Mouse (Mus musculus) midbrain, postnatal 0 days (tissue): ENCODE data around the gene Srrm3. TPM values are rescaled to one million over a fixed set of nuclear protein-coding genes. Genes with fewer than 3 reads are reported as not detected.

Experiments
- ATAC-seq: fragments of 200-750 bp; cut with Nextera tagmentation; 2 replicates; pipeline ENCODE4 v1.8.0; 2017; ENCODE audit warnings: moderate number of reproducible peaks, mild to moderate bottlenecking, moderate TSS enrichment, moderate library complexity; ENCODE audit not compliant: low FRiP score
- DNase-seq: peaks from one replicate; pipeline ENCODE4 v3.0.0-alpha.2; 2015; ENCODE audit warnings: low spot score
- H3K27ac ChIP-seq: fragments of 300-500 bp; sonication (generic); 2 replicates; pipeline ENCODE4 v1.5.1; 2014; ENCODE audit warnings: low read depth, mild to moderate bottlenecking, low read length, mixed read lengths
- H3K27me3 ChIP-seq: fragments of 300-500 bp; sonication (generic); 2 replicates; pipeline ENCODE4 v1.6.1; 2014; ENCODE audit warnings: low read length, control low read depth, mixed read lengths; ENCODE audit not compliant: insufficient read depth
- H3K36me3 ChIP-seq: fragments of 300-500 bp; sonication (generic); 2 replicates; pipeline ENCODE4 v1.6.1; 2014; ENCODE audit warnings: low read length, control low read depth, mixed read lengths; ENCODE audit not compliant: insufficient read depth
- H3K4me1 ChIP-seq: fragments of 300-500 bp; sonication (generic); 2 replicates; pipeline ENCODE4 v1.6.1; 2014; ENCODE audit warnings: mild to moderate bottlenecking, control low read depth, antibody characterized with exemption, low read length, mixed read lengths; ENCODE audit not compliant: insufficient read depth
- H3K4me2 ChIP-seq: fragments of 300-500 bp; sonication (generic); 2 replicates; pipeline ENCODE4 v1.6.1; 2014; ENCODE audit warnings: low read depth, mild to moderate bottlenecking, low read length, mixed read lengths; ENCODE audit not compliant: poor library complexity, severe bottlenecking
- H3K4me3 ChIP-seq: fragments of 300-500 bp; sonication (generic); 2 replicates; pipeline ENCODE4 v1.5.1; 2014; ENCODE audit warnings: low read depth, mild to moderate bottlenecking, low read length, moderate library complexity
- H3K9ac ChIP-seq: fragments of 300-500 bp; sonication (generic); replicated peaks from 2 replicates; pipeline ENCODE4 v1.6.1; 2014; ENCODE audit warnings: mild to moderate bottlenecking, low read length, moderate library complexity, mixed read lengths; ENCODE audit not compliant: poor library complexity, severe bottlenecking
- H3K9me3 ChIP-seq: fragments of 300-500 bp; sonication (generic); 2 replicates; pipeline ENCODE4 v1.6.1; 2016; ENCODE audit warnings: low read length, control low read depth
- CTCF ChIP-seq: IDR thresholded peaks from 2 replicates; pipeline ENCODE4 v1.5.1; 2016; ENCODE audit warnings: antibody characterized with exemption, mild to moderate bottlenecking
- WGBS: fragments of 180-500 bp; shearing (Covaris S2); extraction: QIAGEN DNeasy Blood & Tissue Kit; methylation state at CpG from one replicate; pipeline ENCODE4 v1.1.7; 2014; 5-methylcytosine and 5-hydroxymethylcytosine counted together
- polyA plus RNA-seq: library from polyadenylated mRNA; unstranded; fragments of >200 nt; fragmentation: Nextera tagmentation; extraction: Ambion mirVana; gene quantifications from 2 replicates; pipeline ENCODE4 v1.2.1, GENCODE M21; 2015
- total RNA-seq: library from RNA; depleted of rRNA; stranded (reverse); fragments of >200 nt; gene quantifications from 2 replicates; pipeline ENCODE4 v1.2.3, GENCODE M21; 2014

Gene Srrm3
- total and polyA plus RNA-seq, 2 experiments from 2014 or later, result 58.8 to 123 TPM

DNA sequence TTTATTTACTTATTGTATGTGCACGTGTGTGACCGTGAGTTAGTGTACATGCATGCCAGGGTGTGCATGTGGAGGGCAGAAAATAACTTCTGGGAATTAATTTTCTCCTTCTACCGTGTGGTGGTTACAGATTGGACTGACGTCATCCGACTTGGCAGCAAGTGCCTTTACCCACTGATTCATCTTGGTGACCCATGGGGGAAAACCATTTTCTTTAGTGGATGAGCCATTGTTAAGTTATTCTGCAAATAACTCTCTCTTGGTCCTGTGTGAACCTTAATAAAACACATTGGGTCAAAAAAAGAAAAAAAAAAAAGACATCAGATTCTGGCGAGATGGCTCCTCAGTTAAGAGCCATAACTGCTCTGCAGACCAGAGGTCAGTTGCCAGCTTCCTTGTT is 35.0 kb downstream of the Srrm3 start:
- no peak overlapping the region for H3K4me3 ChIP-seq
- H3K4me1 ChIP-seq, result no peaks in the 10 kb centered on the region
- H3K36me3 ChIP-seq, result peaks cover 4% of the 10 kb centered on the region; the same call in 1 of the 2 replicates
- H3K4me2 ChIP-seq, result no peak overlapping the region
- WGBS, result 81% methylated on average over 6 of the region's 6 CpGs
- DNase-seq, result no peak
- H3K9me3 ChIP-seq, result no peaks in the 10 kb centered on the region
- H3K27ac ChIP-seq, result no peak overlapping the region
- no peak overlapping the region for H3K9ac ChIP-seq
- TF ChIP-seq CTCF, result no peak
- no peak for ATAC-seq
- no peaks in the 10 kb centered on the region for H3K27me3 ChIP-seq

DNA sequence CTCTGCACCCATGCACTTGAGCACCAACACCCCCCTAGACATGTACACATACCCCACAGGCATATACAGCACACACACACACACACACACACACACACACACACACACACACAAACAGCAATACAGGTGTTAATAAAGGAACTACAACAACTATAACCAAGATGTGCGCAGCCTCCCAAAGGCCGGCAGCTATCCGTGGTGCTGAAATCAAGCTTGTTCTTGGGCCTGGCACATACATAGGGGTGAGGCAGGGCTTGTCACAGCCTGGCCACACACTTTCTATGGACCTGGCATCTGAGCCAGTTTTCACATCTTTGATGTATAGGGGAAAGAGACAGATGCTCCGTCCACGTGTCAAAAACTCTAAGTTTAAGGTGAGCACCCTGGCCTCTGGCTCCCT is 36.7 kb downstream of the Srrm3 start:
- no peak for TF ChIP-seq CTCF
- Histone ChIP-seq H3K27ac (no peak overlapping the region), H3K27me3 (no peaks in the 10 kb centered on the region), H3K9ac (no peak overlapping the region), H3K4me1 (no peaks in the 10 kb centered on the region), H3K4me3 (no peak overlapping the region), H3K4me2 (no peak overlapping the region), H3K36me3 (peaks cover 7% of the 10 kb centered on the region; the same call in 1 of the 2 replicates), H3K9me3 (no peaks in the 10 kb centered on the region)
- DNase-seq, result no peak
- 34% methylated on average over 5 of the region's 5 CpGs for WGBS
- ATAC-seq, result no peak

DNA sequence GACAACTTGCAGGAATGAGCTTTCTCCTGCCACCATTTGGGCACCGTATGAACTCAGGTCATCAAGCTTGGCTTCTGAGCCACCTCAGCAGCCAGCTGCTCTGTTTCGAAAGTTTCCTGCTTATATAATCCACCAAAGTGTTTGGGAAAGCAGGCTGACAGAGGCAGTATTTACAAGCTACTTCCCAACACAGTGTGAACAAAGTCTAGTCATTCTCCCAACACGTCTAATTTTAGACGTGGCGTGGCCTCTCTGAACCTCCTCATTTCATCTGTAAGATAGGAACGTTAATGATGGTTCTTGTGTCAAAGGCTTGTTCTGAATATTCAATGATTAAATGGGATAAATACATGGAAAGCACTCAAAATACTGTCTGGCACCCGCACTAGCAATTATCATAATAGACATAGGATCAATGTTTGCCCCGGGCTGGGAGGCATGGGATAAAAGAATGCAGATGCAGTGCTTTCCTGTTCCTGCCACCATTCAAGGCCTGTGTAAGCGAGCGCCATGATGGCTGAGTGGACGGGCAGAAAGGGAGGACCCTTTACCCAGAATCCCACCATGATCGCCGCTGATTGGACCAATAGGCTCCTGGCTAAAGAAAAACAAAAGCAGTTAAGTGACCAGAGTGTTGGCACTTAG is 39.1 kb downstream of the Srrm3 start:
- Histone ChIP-seq H3K4me2 (no peak overlapping the region), H3K27me3 (no peaks in the 10 kb centered on the region), H3K36me3 (peaks cover 7% of the 10 kb centered on the region; the same call in 1 of the 2 replicates), H3K27ac (no peak overlapping the region), H3K9ac (no peak overlapping the region), H3K4me1 (no peaks in the 10 kb centered on the region), H3K4me3 (no peak overlapping the region), H3K9me3 (no peaks in the 10 kb centered on the region)
- no peak for DNase-seq
- ATAC-seq, result no peak
- 60% methylated on average over 13 of the region's 13 CpGs for WGBS
- TF ChIP-seq CTCF, result no peak

DNA sequence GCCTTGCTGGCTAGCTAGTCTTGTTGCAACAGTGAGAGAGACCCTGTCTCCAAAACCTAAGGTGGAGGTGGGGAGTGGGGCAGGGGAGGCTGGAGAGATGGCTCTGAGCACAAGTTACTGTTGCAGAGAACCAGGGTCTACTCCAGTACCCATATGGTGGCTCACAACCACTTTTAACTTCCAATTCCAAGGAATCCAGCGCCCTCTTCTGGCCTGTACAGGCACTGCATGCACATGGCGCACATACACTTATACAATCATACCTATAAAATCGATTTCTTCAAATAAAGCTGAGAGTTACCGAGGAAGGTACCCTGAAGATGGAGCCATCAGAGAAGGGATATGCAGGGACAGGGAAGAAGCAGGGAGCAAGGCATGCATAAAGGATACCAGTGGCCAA is 40.8 kb downstream of the Srrm3 start:
- peak; percentile 65 for TF ChIP-seq CTCF
- no peak overlapping the region for H3K9ac ChIP-seq
- H3K27ac ChIP-seq, result no peak overlapping the region
- ATAC-seq (no peak), DNase-seq (no peak)
- no peak overlapping the region for H3K4me2 ChIP-seq
- H3K36me3 ChIP-seq, result peaks cover 7% of the 10 kb centered on the region; the same call in 1 of the 2 replicates
- H3K4me1 ChIP-seq, result no peaks in the 10 kb centered on the region
- H3K9me3 ChIP-seq, result no peaks in the 10 kb centered on the region
- no peaks in the 10 kb centered on the region for H3K27me3 ChIP-seq
- no peak overlapping the region for H3K4me3 ChIP-seq
- WGBS, result 74% methylated on average over 4 of the region's 4 CpGs

DNA sequence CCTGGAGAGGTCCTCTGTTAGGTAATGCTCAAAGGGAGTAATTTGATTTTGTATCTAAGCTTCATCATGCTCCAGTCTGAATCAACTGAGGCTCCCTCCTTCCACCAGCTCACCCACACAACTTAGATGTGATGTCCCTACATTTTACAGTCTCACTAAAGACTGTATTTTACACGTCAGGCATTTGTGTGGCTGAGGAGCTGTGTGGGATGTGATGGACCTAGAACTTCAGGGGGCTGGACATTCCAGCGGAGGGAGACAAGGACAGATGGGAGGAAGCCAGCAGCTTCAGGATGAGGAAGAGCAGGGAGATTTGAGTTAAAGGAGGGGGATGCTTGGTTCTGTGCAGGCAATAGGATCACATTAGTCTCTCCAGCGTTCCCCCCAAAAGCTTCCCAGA is 41.2 kb downstream of the Srrm3 start:
- DNase-seq (no peak), ATAC-seq (no peak)
- Histone ChIP-seq H3K36me3 (0 out of 2 replicates have a peak, but pooled peaks cover 3% of the 10 kb centered on the region), H3K4me2 (no peak overlapping the region), H3K9ac (no peak overlapping the region), H3K9me3 (no peaks in the 10 kb centered on the region), H3K4me3 (no peak overlapping the region), H3K27me3 (no peaks in the 10 kb centered on the region), H3K4me1 (no peaks in the 10 kb centered on the region), H3K27ac (no peak overlapping the region)
- 83% methylated on average over 3 of the region's 3 CpGs for WGBS
- TF ChIP-seq CTCF, result no peak

DNA sequence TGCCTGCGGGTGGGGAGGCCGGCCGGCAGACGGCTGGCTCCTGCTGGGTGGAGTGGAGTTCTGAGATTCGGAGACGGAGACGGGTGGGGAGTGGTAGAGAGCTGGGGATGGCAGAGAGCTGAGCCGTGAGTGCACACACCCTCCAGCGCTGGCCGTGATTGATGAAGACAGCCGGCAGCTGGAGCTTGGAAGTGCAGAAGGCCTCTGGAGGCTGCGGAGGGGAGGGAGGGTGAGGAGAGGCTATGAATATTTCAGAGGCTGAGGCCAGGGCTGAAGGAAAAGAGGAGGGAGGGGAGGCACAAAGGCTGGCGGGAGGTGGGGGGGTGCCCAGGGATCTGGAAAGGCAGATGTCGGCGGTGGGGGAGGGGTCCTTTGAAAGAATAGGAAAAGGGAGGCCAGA is 44.3 kb downstream of the Srrm3 start:
- WGBS, result 4% methylated on average over 15 of the region's 15 CpGs
- Histone ChIP-seq H3K36me3 (peaks cover 5% of the 10 kb centered on the region; the same call in 1 of the 2 replicates), H3K4me2 (peak overlapping the region; percentile 15), H3K4me3 (no peak overlapping the region), H3K9me3 (no peaks in the 10 kb centered on the region), H3K27ac (peak overlapping the region; percentile 71), H3K27me3 (peaks cover 5% of the 10 kb centered on the region), H3K4me1 (no peaks in the 10 kb centered on the region), H3K9ac (0 out of 2 replicates have a peak overlapping the region, but pooled peaks have one; percentile 36)
- no peak for TF ChIP-seq CTCF
- ATAC-seq (peak; percentile 69), DNase-seq (peak; percentile 83)
